Mouse (Mus musculus) monocyte, adult 2 months (primary cell): Measurements from ENCODE around the gene Cbx4.

Experiments used
- DNase-seq, 2 experiments: peaks; one replicate each; pipeline ENCODE4 v3.0.0; 2022; ENCODE audit warnings: low spot score in 2 of 2, low read depth in 1 of 2

Cbx4 gene

DNA sequence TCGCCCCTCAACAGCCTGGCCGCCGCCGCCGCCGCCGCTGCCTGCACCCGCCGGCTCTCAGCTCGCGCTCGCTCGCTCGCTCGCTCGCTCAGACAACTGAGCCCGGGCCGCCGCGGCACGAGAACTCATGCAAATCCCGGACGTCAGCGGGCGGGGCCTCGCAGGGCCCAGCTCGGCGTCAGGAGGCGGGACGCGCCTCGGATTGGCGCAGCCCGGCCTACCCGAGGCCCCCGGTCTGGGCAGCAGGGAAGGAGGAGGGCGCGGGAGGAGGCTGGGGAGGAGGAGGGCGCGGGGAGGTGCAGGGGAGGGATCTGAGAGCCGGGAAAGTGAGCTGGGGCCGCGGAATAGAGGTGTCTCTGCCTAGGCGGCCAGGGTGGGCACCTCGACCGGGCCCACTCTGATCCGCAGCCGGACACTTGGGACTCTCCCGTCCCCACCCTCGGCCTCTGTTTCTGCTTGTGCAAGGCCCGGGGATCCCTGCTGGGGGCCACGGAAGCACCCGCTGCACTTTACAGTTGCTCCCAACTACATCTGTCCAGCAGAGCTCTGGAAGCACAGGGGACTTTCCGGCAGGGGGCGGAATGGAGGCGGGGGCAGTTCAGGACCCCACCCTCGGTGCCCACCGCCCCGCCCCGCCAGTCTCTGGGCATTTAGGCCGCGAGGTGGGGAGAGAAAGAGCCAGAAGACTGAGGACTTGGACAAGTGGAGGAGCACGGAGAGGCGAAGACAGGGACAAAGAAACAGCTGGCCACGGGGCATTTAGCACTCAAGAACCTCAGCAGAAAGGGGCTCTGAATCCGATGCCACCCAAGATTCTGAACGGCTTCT, at the start of gene Cbx4:
Gene Cbx4, minus strand, starts transcription at position 78 of the 828 bp plus-strand sequence.
- DNase-seq: peak in 1 of 2 experiments; percentile 77

DNA sequence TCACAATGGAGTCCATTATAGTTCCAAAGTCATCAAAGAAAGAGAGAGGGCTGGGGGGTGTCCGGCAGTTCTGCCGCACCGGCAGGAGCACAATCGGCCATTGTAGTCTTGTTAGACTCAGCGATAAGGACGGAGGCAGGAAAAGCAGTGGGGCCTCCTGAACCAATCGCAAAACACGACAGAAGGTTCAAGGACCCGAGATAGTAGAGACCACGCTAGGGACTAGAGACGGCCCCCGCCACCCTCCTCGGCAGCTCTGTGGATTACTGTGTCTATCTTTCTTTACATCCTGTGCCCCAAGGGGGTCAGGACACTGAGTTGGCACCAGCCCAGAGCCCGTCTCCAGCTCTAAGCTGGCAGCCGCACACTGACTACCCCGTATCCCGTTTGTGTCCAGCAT, 48.6 kb upstream of the Cbx4 start:
- DNase-seq: no peak

DNA sequence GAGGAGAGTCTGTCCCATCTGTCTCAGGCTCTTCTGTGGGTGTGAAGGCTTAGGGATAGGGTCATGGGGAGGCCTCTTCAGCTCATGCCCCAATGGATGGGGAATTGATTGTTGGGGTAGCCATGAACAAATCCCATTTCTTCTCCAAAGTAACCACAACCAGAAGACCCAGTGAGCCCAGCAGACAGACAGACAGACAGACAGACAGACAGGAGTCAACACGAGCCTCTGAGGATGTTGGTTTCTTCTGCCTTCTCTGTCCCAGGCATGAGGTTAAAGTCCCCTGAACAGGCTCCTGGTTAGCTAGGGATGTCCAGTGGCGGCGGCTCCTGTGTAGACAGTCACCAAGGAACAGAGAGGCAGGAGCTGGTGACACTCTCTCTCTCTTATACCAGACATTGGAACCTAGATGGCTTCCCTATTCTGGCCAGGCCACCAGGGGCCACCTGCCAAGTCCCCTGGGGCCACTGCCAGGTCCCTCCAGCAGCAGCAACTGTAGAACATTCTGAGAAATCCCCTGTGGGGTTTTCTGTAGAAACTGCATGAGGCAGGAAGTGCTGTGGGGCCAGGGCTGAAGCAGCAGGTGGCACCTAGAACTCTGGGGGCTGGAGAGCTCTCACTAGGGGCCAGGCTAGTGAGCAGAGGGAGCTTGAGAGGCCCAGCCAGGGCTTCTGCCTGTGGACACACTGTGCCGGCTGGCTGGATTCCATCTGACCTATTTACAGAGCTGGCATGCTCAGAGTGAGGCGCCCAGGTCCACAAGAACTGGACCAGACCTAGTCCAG, 47.6 kb upstream of the Cbx4 start:
- no peak for DNase-seq

GRCm38 (mm10) chr11:119132198-119133035, 46.4 kb upstream of the Cbx4 start:
- no peak for DNase-seq

DNA sequence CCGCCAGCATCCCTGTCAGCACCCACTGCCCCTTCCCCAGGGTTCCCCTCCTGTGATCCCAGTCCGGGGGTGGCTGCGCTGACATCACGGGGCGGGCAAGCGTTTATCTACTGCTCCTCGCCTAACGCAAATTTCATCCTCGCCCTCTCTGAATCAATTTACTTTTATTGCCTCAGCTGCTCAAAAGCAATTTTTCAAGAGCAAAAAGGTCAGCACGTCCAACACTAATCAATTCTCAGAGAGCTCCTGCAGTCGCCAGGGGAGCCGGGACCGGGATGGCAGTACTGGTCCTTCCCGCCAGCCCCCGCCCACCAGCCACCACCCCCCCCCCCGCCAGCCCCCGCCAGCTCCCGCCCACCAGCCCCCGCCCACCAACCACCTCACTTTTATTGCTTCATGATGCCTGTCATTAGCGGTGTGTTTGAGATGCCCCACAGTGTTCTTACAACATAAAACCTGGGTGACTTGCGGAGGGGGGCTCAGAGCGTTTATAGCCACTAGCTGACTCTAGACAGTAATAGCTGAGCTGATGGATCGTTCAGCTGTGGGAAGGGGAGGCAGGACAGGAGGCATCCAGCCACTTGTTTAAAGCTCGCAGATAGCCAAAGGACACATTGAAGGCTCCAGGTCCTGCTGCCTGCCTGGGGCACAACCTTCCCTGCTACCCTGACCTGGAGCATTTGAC, 44.2 kb upstream of the Cbx4 start:
- DNase-seq: no peak

DNA sequence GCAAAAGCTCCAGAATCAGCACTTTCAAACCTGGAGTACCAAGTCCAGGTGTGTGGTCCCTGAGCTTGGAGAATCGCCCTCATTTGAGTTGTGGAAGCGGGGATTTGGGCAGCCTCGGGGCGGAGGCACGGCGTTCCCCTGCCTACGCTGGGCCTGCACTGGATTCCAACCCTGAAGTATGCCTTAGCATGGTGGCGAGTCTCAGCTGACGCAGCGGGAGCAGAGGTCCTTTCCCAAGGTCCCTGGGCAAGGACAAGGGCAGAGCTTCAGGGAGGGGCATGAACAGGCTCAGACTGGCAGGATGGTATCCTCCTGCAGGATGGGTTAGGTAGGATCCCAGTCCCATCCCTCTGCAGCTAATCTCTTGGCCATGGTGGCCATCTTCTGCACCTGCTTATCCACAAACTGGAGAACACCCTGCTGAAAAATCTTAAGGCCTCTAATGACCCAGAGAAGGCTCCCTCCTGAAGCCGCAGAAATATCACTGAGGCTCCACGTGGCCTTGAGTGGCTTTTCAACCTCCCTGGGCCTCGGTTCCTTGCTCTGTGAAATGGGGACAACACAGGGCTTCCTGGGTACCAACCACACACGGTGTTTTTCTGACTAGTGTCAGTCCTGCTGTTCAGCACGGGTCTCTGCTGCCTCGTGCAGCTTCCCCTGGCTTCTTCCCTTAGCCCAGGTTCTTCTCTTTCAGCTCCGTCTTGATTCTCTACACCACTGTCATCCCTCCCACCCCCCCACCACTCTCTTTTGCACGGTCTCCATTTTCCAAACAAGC, 43.4 kb upstream of the Cbx4 start:
- DNase-seq: no peak

GRCm38 (mm10) chr11:119128668-119129280, 42.8 kb upstream of the Cbx4 start:
- no peak for DNase-seq

DNA sequence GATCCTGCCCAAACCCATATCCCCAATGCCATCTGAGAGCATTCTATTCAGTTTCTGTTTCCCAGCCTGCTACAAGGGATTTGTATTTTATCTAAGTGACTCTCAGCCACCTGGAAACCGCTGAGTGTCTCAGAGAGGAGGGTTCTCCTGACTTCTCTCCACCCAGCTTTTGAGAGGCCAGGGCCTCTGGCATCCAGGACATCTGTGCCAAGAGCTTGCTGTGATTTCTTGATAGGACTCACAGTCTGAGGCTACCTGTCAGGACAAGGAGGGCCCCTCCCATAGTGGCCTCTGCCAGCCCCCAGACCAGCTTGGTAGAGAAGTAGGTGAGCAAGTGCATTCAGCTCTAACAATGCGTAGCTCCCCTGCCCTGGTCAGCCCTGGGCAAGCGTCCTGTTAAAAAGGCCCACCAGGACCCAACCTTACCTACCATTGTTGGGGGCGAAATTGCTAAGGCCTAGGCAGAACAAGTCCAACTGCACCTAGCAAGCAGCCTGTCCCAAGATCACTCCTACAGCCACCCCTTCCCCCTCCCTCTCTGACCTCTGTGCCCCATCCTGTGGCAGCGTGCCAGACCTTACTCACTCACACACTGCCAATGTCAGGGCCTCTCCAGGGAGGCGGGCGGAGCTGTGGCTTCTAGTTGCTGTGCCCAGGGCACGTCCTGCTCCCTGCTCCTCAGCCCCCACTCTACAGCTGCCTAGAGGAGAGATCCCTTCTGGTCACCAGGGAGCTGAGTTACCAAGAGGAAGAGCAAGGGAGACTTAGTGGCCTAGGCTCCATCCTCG, 41.9 kb upstream of the Cbx4 start:
- no peak for DNase-seq

- DNase-seq: no peak
Measured at GRCm38 (mm10) chr11:119127147-119127546, 41.1 kb upstream of the Cbx4 start.

DNA sequence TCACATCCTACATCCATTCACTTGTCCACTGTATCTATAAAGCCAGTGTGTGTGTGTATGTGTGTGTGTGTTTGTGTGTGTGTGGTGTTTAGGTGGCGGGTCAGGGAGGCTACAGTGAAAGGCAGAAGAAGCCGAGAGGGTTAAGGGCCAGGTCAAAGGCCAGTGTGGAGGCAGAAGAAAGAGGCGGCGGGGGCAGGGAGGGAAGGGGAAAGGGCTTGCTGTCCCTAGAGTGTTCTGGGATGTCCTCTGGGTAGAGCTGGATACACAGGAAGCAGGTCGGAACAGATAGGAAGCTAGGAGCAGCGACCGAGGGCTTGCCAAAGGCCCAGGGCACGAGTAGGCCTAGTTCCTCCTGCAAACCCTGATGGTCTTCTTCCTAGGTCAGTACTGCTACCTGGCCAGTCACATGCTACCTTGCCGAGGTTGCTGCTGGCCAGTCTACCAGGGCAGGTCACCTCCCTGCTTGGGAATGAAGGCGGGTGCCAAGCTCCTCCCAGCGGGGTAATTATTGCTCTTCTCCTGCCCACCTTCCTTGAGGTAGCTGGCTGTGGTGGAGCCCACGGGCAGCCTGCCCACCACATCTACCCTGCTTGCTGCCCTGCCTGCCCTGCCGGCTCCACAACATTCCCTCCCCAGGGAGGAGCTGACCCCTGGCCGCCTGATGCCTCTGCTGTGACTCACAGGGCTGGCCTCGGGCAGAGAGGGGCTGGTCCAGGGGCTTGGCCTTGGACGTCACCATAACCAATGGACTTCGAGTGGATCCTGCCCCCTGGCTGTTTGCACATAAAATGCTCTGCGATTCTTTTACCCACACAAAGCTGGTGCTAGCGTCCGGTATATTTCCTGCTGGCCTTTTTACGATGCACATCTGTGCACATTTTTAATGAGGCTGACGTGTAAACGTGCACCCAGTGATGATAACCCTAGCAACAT, 40.2 kb upstream of the Cbx4 start:
- peak; percentile 19 to 47 for DNase-seq

GRCm38 (mm10) chr11:119124536-119124935, 38.5 kb upstream of the Cbx4 start:
- DNase-seq: no peak

DNA sequence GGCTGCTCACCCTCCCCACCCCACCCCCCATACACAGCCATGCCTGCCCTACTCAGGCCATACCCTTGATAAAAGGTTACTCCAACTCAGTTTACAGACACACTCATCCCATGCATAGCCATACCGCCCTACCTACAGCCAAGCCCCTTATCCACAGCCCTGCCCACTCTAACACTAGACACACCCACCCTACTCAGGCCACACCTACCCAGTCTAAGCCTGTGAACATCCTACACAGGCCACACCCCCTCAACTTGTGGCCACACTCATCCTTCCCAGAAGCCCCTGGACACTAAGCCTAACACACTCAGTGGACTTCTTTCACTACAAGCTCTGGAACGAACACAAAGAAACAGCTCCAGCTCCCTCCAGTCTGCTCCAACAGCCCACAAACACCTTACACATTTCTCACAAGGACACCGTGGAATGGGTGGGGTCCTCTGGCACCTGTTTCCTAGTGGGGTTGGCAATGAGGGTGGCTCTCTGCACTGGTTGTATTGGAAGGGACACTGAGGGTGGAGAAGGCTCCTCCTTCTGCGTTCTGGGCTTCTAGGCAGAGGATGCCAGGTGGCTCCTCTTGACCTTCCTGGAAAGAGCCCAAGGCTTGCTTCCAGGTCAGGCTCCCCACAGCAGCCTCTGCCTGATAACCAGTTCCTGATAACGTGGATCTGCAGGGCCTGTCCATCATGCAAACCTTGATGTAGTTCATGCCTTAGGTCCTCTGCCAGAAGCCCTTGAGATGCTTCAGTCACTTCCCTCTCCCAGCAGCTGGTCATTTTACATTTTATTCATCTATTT, 37.7 kb upstream of the Cbx4 start:
- DNase-seq: no peak

- DNase-seq: peak in 1 of 2 experiments; percentile 18
Measured at GRCm38 (mm10) chr11:119122396-119122795, 36.4 kb upstream of the Cbx4 start.

DNA sequence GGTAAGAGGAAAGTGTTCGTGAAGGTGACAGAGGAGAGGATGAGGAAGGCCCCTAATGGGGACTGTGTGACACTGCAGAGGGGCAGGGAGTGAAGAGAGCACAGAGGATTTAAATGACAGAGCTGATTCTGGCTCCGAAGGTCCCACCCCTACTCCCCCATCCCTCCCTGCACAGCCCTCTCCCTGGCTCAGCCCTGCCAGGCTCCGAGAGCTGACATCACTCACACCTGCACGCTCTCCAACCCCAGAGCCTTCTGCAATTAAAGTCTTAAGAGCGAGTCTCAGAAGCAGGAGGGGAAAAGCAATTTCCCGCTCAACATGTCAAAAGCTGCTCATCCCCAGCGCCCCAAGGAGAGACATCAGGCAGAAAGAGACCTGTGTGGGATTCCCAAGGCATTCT, 32.9 kb upstream of the Cbx4 start:
- DNase-seq: no peak

GRCm38 (mm10) chr11:119117945-119118344, 31.9 kb upstream of the Cbx4 start:
- no peak for DNase-seq

DNA sequence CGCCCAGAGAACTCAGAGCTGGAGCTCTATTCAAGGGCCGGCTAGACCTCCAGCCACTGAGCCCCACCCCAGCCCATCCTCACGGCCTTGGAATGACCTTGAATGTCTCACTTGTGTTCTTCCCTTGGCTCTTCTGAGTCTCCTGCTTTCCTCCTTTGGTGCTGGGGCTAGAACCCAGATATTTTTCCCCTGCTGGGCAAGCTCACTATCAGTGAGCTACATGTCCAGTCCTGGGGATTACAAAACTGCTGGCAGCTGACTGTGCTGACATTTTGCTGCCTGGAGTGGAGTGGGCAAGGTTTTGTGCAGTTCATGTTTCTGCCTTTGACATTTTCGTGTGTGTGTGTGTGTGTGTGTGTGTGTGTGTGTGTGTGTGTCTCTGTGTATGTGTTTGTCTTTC, 31.0 kb upstream of the Cbx4 start:
- no peak for DNase-seq

DNA sequence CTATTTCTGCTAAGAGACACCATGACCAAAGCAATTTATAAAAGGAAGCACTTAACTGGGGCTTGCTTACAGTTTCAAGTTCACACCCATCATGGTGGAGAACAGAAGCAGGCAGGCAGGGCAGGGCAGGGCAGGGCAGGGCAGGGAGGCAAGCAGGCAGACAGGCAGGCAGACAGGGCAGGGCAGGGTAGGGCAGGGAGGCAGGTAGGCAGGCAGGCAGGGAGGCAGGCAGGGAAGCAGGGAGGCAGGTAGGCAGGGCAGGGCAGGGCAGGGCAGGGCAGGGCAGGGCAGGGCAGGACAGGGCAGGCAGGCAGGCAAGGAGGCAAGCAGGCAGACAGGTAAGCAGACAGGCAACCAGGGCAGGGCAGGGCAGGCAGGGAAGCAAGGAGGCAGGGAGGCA, 26.7 kb upstream of the Cbx4 start:
- DNase-seq: no peak
